Mouse (Mus musculus) MEL (cell line): ENCODE measurements around the gene Hpn. TPM values are rescaled to one million over a fixed set of nuclear protein-coding genes. Genes with fewer than 3 reads are reported as not detected.

Source experiments
- DNase-seq: peaks from one replicate; pipeline ENCODE4 v3.0.0; 2011; ENCODE audit warnings: low read depth, low spot score
- H3K27ac ChIP-seq: 2 replicates; pipeline ENCODE4 v1.5.1; 2012; ENCODE audit warnings: low read depth, mild to moderate bottlenecking, control low read depth, low read length, moderate library complexity; ENCODE audit not compliant: control insufficient read depth
- H3K27me3 ChIP-seq, 2 experiments: fragments of 150-350 bp in 1 of 2; sonication (generic) in 1 of 2; 2 replicates each; pipeline ENCODE4 v1.6.1; 2012; ENCODE audit warnings: low read length in 2 of 2, mild to moderate bottlenecking in 2 of 2, improper control_type of control experiment in 1 of 2, moderate library complexity in 1 of 2; ENCODE audit not compliant: insufficient read depth in 2 of 2, control insufficient read depth in 1 of 2
- H3K36me3 ChIP-seq, 2 experiments: 2 replicates each; pipeline ENCODE4 v1.6.1; 2012 to 2014; ENCODE audit warnings: low read length in 2 of 2, improper control_type of control experiment in 1 of 2, inconsistent platforms in 1 of 2, mild to moderate bottlenecking in 1 of 2; ENCODE audit not compliant: insufficient read depth in 2 of 2, control insufficient read depth in 1 of 2
- H3K4me1 ChIP-seq, 2 experiments: fragments of 150-350 bp in 1 of 2; sonication (generic) in 1 of 2; 2 replicates each; pipeline ENCODE4 v1.6.1; 2012; ENCODE audit warnings: low read length in 2 of 2, improper control_type of control experiment in 1 of 2, mild to moderate bottlenecking in 1 of 2; ENCODE audit not compliant: insufficient read depth in 2 of 2, control insufficient read depth in 1 of 2
- H3K4me3 ChIP-seq, 2 experiments: fragments of 150-350 bp in 1 of 2; sonication (generic) in 1 of 2; 2 replicates each; pipeline ENCODE4 v1.5.1; 2012; ENCODE audit warnings: low read depth in 2 of 2, low read length in 2 of 2, mild to moderate bottlenecking in 2 of 2, moderate library complexity in 2 of 2, control low read depth in 1 of 2, improper control_type of control experiment in 1 of 2; ENCODE audit not compliant: control insufficient read depth in 1 of 2, insufficient read depth in 1 of 2
- H3K79me2 ChIP-seq: 2 replicates; pipeline ENCODE4 v1.6.1; 2012; ENCODE audit warnings: mild to moderate bottlenecking, low read length, moderate library complexity; ENCODE audit not compliant: control insufficient read depth, poor library complexity, insufficient read depth
- H3K9ac ChIP-seq: 2 replicates; pipeline ENCODE4 v1.6.1; 2012; ENCODE audit warnings: low read depth, mild to moderate bottlenecking, control low read depth, low read length, moderate library complexity; ENCODE audit not compliant: control insufficient read depth, poor library complexity, severe bottlenecking
- H3K9me3 ChIP-seq: fragments of 150-350 bp; sonication (generic); replicated peaks from 2 replicates; pipeline ENCODE4 v1.6.1; 2012; ENCODE audit warnings: mild to moderate bottlenecking, low read length, improper control_type of control experiment, moderate library complexity; ENCODE audit not compliant: insufficient read depth
- BHLHE40 ChIP-seq: IDR thresholded peaks from 2 replicates; pipeline ENCODE4 v1.6.1; 2012; ENCODE audit warnings: low read depth, mild to moderate bottlenecking, inconsistent platforms, low read length, improper control_type of control experiment, borderline replicate concordance
- CHD2 ChIP-seq: IDR thresholded peaks from 2 replicates; pipeline ENCODE4 v1.6.1; 2011; ENCODE audit warnings: low read length, improper control_type of control experiment
- CTCF ChIP-seq, 3 experiments: IDR thresholded peaks in 2 of 3; conservative IDR thresholded peaks in 1 of 3; 2 replicates each; pipeline ENCODE4 v1.5.1; 2011 to 2012; ENCODE audit warnings: low read length in 3 of 3, low read depth in 2 of 3, mild to moderate bottlenecking in 2 of 3, improper control_type of control experiment in 1 of 3, inconsistent platforms in 1 of 3, mixed read lengths in 1 of 3, moderate library complexity in 1 of 3; ENCODE audit not compliant: control insufficient read depth in 1 of 3, insufficient read depth in 1 of 3, poor library complexity in 1 of 3, severe bottlenecking in 1 of 3
- E2F4 ChIP-seq: IDR thresholded peaks from 2 replicates; pipeline ENCODE4 v1.6.1; 2011; ENCODE audit warnings: low read depth, low read length, improper control_type of control experiment, borderline replicate concordance
- HCFC1 ChIP-seq: IDR thresholded peaks from 2 replicates; pipeline ENCODE4 v1.6.1; 2012; ENCODE audit warnings: low read depth, mild to moderate bottlenecking, inconsistent platforms, low read length, improper control_type of control experiment, moderate library complexity
- JUND ChIP-seq: IDR thresholded peaks from 2 replicates; pipeline ENCODE4 v1.6.1; 2011; ENCODE audit warnings: low read depth, mild to moderate bottlenecking, improper control_type of control experiment, low read length
- MAX ChIP-seq: IDR thresholded peaks from 2 replicates; pipeline ENCODE4 v1.6.1; 2011; ENCODE audit warnings: low read length, improper control_type of control experiment
- MEF2A ChIP-seq: IDR thresholded peaks from 2 replicates; pipeline ENCODE4 v1.6.1; 2014; ENCODE audit warnings: low read depth, mild to moderate bottlenecking, inconsistent platforms, low read length, improper control_type of control experiment; ENCODE audit not compliant: poor library complexity, insufficient replicate concordance, severe bottlenecking; ENCODE audit errors: extremely low read depth
- MXI1 ChIP-seq: IDR thresholded peaks from 2 replicates; pipeline ENCODE4 v1.6.1; 2011; ENCODE audit warnings: mild to moderate bottlenecking, low read depth, low read length, improper control_type of control experiment
- MYB ChIP-seq: IDR thresholded peaks from 2 replicates; pipeline ENCODE4 v1.6.1; 2011; ENCODE audit warnings: mild to moderate bottlenecking, low read depth, low read length, improper control_type of control experiment
- MYC ChIP-seq: IDR thresholded peaks from 2 replicates; pipeline ENCODE4 v1.6.1; 2011; ENCODE audit warnings: low read depth, mild to moderate bottlenecking, low read length, improper control_type of control experiment, moderate library complexity
- NRF1 ChIP-seq: IDR thresholded peaks from 2 replicates; pipeline ENCODE4 v1.6.1; 2014; ENCODE audit warnings: low read depth, mild to moderate bottlenecking, inconsistent platforms, low read length, improper control_type of control experiment, moderate library complexity; ENCODE audit not compliant: poor library complexity, insufficient read depth, severe bottlenecking
- POLR2A ChIP-seq, 2 experiments: IDR thresholded peaks; 2 replicates each; pipeline ENCODE4 v1.6.1; 2011 to 2012; ENCODE audit warnings: low read length in 2 of 2, mild to moderate bottlenecking in 2 of 2, control low read depth in 1 of 2, improper control_type of control experiment in 1 of 2, low read depth in 1 of 2, moderate library complexity in 1 of 2; ENCODE audit not compliant: control insufficient read depth in 1 of 2, insufficient read depth in 1 of 2, poor library complexity in 1 of 2
- POLR2AphosphoS2 ChIP-seq: IDR thresholded peaks from 2 replicates; pipeline ENCODE4 v1.6.1; 2011; ENCODE audit warnings: low read length, improper control_type of control experiment
- POLR2AphosphoS5 ChIP-seq: IDR thresholded peaks from 2 replicates; pipeline ENCODE4 v1.6.1; 2012; ENCODE audit warnings: low read depth, borderline replicate concordance, mild to moderate bottlenecking, inconsistent platforms, low read length, moderate library complexity, mixed read lengths
- RAD21 ChIP-seq: IDR thresholded peaks from 2 replicates; pipeline ENCODE4 v1.6.1; 2011; ENCODE audit warnings: mild to moderate bottlenecking, low read depth, low read length, improper control_type of control experiment
- RCOR1 ChIP-seq: IDR thresholded peaks from 2 replicates; pipeline ENCODE4 v1.6.1; 2012; ENCODE audit warnings: low read depth, mild to moderate bottlenecking, inconsistent platforms, low read length, improper control_type of control experiment
- SMC3 ChIP-seq: IDR thresholded peaks from 2 replicates; pipeline ENCODE4 v1.6.1; 2011; ENCODE audit warnings: low read depth, low read length, improper control_type of control experiment
- UBTF ChIP-seq: IDR thresholded peaks from 2 replicates; pipeline ENCODE4 v1.6.1; 2012; ENCODE audit warnings: low read depth, mild to moderate bottlenecking, inconsistent platforms, low read length, improper control_type of control experiment, moderate library complexity, borderline replicate concordance; ENCODE audit not compliant: insufficient read depth
- ZC3H11A ChIP-seq: IDR thresholded peaks from 2 replicates; pipeline ENCODE4 v1.6.1; 2012; ENCODE audit warnings: low read depth, mild to moderate bottlenecking, inconsistent platforms, low read length, improper control_type of control experiment
- ZMIZ1 ChIP-seq: IDR thresholded peaks from 2 replicates; pipeline ENCODE4 v1.6.1; 2012; ENCODE audit warnings: low read depth, mild to moderate bottlenecking, inconsistent platforms, low read length, improper control_type of control experiment, moderate library complexity
- polyA plus RNA-seq, 2 experiments: library from polyadenylated mRNA; stranded (reverse) in 1 of 2; unstranded in 1 of 2; fragments of >175 nt in 1 of 2; fragments of >200 nt in 1 of 2; gene quantifications; 2 replicates each; pipeline versions ENCODE4 v1.2.1 to v1.2.4; 2012; ENCODE audit warnings: low replicate concordance in 2 of 2, low read depth in 1 of 2; ENCODE audit not compliant: insufficient read length in 2 of 2, insufficient read depth in 1 of 2, missing spikeins in 1 of 2
- total RNA-seq: library from RNA; depleted of rRNA; stranded (reverse); fragments of 300-350 nt; gene quantifications from 2 replicates; pipeline ENCODE4 v1.2.3, GENCODE M21; 2012

The Hpn gene
- total and polyA plus RNA-seq, 3 experiments, result 1.1 to 1.6 TPM; not detected in 1

- H3K27ac ChIP-seq, result no peak within 1 kb of the TSS
- no peaks in the 10 kb centered on the region for H3K36me3 ChIP-seq
- no peaks in the 10 kb centered on the region for H3K9me3 ChIP-seq
- H3K4me3 ChIP-seq, result no peak within 1 kb of the TSS
- H3K27me3 ChIP-seq, result no peaks in the 10 kb centered on the region; a peak in 1 of 4 replicates
- H3K4me1 ChIP-seq, result no peaks in the 10 kb centered on the region; a peak in 1 of 4 replicates
- no peak for DNase-seq
- H3K79me2 ChIP-seq, result no peaks in the 10 kb centered on the region
- no peak within 1 kb of the TSS for H3K9ac ChIP-seq
- no peak for TF ChIP-seq MYC
- TF ChIP-seq POLR2AphosphoS5, result no peak
- no peak for TF ChIP-seq SMC3
- TF ChIP-seq CTCF (IDR thresholded peaks at IDR 0.05 in 2 of 3, conservative IDR thresholded peaks at IDR 0.05 in 1 of 3; ENCODE audit: control insufficient read depth in 1 of 3, insufficient read depth in 1 of 3, low read depth in 2 of 3, low read length in 3 of 3, poor library complexity in 1 of 3, severe bottlenecking in 1 of 3), result no peak
- TF ChIP-seq JUND, result no peak
- TF ChIP-seq MAX, result no peak
- no peak for TF ChIP-seq MYB
These were observed 63.6 kb downstream of the Hpn start, which contains the start of gene Fxyd7 for GRCm38 (mm10) chr7:31051321-31052021. Fxyd7 (minus strand) TSS chr7:31051467.

DNA sequence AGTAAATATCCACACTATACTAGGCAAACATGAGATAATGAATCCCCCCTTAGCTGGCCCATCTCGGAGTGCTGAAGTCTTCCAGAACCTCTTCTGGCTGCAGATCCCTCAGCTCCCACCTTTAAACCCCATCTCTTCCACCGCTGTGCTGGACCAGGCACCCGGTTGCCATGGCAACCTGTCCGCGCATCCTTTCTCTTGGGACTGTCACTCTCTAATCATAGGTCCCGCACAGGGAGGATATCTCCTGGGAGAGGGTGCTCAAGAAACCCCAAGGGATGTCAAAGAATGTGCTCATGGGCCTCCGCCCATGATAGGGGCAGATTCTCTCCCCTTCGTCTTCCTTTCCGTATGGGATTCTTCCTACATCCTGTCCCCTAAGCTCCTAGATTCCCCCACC, 64.2 kb downstream of the Hpn start:
- H3K79me2 ChIP-seq, result no peaks in the 10 kb centered on the region
- DNase-seq, result no peak
- H3K36me3 ChIP-seq, result no peaks in the 10 kb centered on the region
- no peak overlapping the region for H3K4me3 ChIP-seq
- no peak for TF ChIP-seq E2F4
- no peak for TF ChIP-seq POLR2AphosphoS5
- no peak for TF ChIP-seq UBTF
- TF ChIP-seq POLR2AphosphoS2, result no peak
- no peak for TF ChIP-seq CHD2
- TF ChIP-seq MEF2A, result no peak
- TF ChIP-seq HCFC1, result no peak
- TF ChIP-seq RAD21, result no peak
- no peak for TF ChIP-seq MXI1
- TF ChIP-seq NRF1, result no peak
- TF ChIP-seq RCOR1, result no peak
- no peak for TF ChIP-seq POLR2A (IDR thresholded peaks at IDR 0.05; ENCODE audit: control insufficient read depth in 1 of 2, insufficient read depth in 1 of 2, low read depth in 1 of 2, low read length in 2 of 2, poor library complexity in 1 of 2)
- TF ChIP-seq ZC3H11A, result no peak
- TF ChIP-seq CTCF (IDR thresholded peaks at IDR 0.05 in 2 of 3, conservative IDR thresholded peaks at IDR 0.05 in 1 of 3; ENCODE audit: control insufficient read depth in 1 of 3, insufficient read depth in 1 of 3, low read depth in 2 of 3, low read length in 3 of 3, poor library complexity in 1 of 3, severe bottlenecking in 1 of 3), result no peak
- TF ChIP-seq ZMIZ1, result no peak
- no peak for TF ChIP-seq BHLHE40
- no peaks in the 10 kb centered on the region; a peak in 1 of 4 replicates for H3K27me3 ChIP-seq
- H3K9me3 ChIP-seq, result no peaks in the 10 kb centered on the region
- H3K9ac ChIP-seq, result no peak overlapping the region
- H3K4me1 ChIP-seq, result no peaks in the 10 kb centered on the region; a peak in 1 of 4 replicates
- H3K27ac ChIP-seq, result no peak overlapping the region
